Mouse (Mus musculus): ENCODE measurements at regions not wholly inside any gene's neighbourhood (a gene's known extent, or its start where the extent isn't known, plus 50 kb on each side); places are given as distances from the start of the nearest gene placed in this dataset.

- TF ChIP-seq CTCF (IDR thresholded peaks at IDR 0.05; ENCODE audit: extremely low read depth, insufficient read depth, low read length): no peak
- no peak for TF ChIP-seq POLR2A (IDR thresholded peaks at IDR 0.05; ENCODE audit: extremely low read depth, insufficient read depth, low read length)
Measured at GRCm38 (mm10) chr14:46606037-46606436, 154.3 kb upstream of the Cdkn3 start.
